Mouse (Mus musculus) gonadal fat pad, adult 2 months (tissue): ENCODE data around the gene Il3. TPM values are rescaled to one million over a fixed set of nuclear protein-coding genes. Genes with fewer than 3 reads are reported as not detected.
"Not testable (repeated sequence)": the region's sequence is repeated elsewhere in the genome, so short reads cannot be mapped to it uniquely, and the experiment has no call there.

Source experiments
- DNase-seq: peaks from one replicate; pipeline ENCODE4 v3.0.0-alpha.2; 2012; ENCODE audit warnings: low read depth
- polyA plus RNA-seq: library from polyadenylated mRNA; depleted of rRNA; stranded (reverse); fragments of >200 nt; gene quantifications from 2 replicates; pipeline ENCODE4 v1.2.3, GENCODE M21; 2012; rRNA removed

Il3 gene
- polyA plus RNA-seq: not detected in 2 replicates

- no peak for DNase-seq
Measured at GRCm38 (mm10) chr11:54267177-54267576, at the start of gene Il3. Gene Il3, minus strand, starts transcription at chr11:54267277.

- DNase-seq: no peak
Measured at GRCm38 (mm10) chr11:54315336-54315735, 48.3 kb upstream of the Il3 start.

GRCm38 (mm10) chr11:54314740-54315139, 47.7 kb upstream of the Il3 start:
- no peak for DNase-seq

GRCm38 (mm10) chr11:54313391-54314360, 46.6 kb upstream of the Il3 start:
- DNase-seq: no peak

GRCm38 (mm10) chr11:54312603-54313002, 45.5 kb upstream of the Il3 start:
- no peak for DNase-seq

- no peak for DNase-seq
Measured at GRCm38 (mm10) chr11:54312021-54312420, 44.9 kb upstream of the Il3 start.

- DNase-seq: no peak
Measured at GRCm38 (mm10) chr11:54310588-54310987, 43.5 kb upstream of the Il3 start.

- no peak for DNase-seq
Measured at GRCm38 (mm10) chr11:54307139-54307816, 40.2 kb upstream of the Il3 start.

GRCm38 (mm10) chr11:54305331-54305730, 38.3 kb upstream of the Il3 start:
- DNase-seq: no peak

- DNase-seq: no peak
Measured at GRCm38 (mm10) chr11:54304471-54304873, 37.4 kb upstream of the Il3 start.

- DNase-seq: no peak
Measured at GRCm38 (mm10) chr11:54303728-54304470, 36.8 kb upstream of the Il3 start, which contains the start of gene Acsl6. Gene Acsl6, plus strand, starts transcription at chr11:54303798.

- no peak for DNase-seq
Measured at GRCm38 (mm10) chr11:54303076-54303727, 36.1 kb upstream of the Il3 start.

GRCm38 (mm10) chr11:54302606-54303005, 35.5 kb upstream of the Il3 start:
- DNase-seq: no peak

GRCm38 (mm10) chr11:54301994-54302393, 34.9 kb upstream of the Il3 start:
- no peak for DNase-seq

- DNase-seq: no peak
Measured at GRCm38 (mm10) chr11:54298777-54299176, 31.7 kb upstream of the Il3 start.

GRCm38 (mm10) chr11:54297471-54297870, 30.4 kb upstream of the Il3 start:
- DNase-seq: not testable (repeated sequence)

GRCm38 (mm10) chr11:54296734-54297133, 29.7 kb upstream of the Il3 start:
- no peak for DNase-seq

GRCm38 (mm10) chr11:54295971-54296370, 28.9 kb upstream of the Il3 start:
- no peak for DNase-seq

- no peak for DNase-seq
Measured at GRCm38 (mm10) chr11:54293980-54294807, 27.1 kb upstream of the Il3 start.

GRCm38 (mm10) chr11:54292163-54292562, 25.1 kb upstream of the Il3 start:
- DNase-seq: no peak
